Mouse (Mus musculus): ENCODE measurements around the gene Brpf1.

The Brpf1 gene

GRCm38 (mm10) chr6:113351653-113352052 lies 44.7 kb downstream of the Brpf1 start:
- DNase-seq (ENCODE audit: extremely low spot score, low read depth, low spot score), result no peak

GRCm38 (mm10) chr6:113352820-113353219 lies 45.9 kb downstream of the Brpf1 start:
- no peak for DNase-seq (ENCODE audit: extremely low spot score, low read depth, low spot score)

DNA sequence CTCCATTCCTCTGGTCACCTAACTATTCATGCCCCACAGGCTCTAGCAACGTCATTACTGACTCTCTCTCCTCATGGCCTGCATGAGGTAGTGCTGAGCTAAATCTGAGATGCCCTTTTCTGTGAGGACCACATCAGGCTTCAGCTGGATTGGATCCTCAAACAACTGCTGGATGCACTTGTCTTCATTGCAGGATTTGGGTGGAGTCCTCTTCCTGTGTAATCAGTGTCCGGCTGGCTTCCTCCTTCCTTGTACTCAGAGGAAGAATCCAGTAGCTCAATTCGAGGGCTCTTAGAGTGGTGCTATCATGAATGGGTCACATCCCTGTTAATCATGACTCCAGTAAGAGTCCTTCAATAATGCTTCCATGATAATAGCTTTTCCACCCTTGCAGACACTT lies 46.8 kb downstream of the Brpf1 start:
- DNase-seq (ENCODE audit: extremely low spot score, low read depth, low spot score), result no peak

GRCm38 (mm10) chr6:113361476-113361875 lies 54.5 kb downstream of the Brpf1 start:
- DNase-seq (ENCODE audit: extremely low spot score, low read depth, low spot score), result no peak

DNA sequence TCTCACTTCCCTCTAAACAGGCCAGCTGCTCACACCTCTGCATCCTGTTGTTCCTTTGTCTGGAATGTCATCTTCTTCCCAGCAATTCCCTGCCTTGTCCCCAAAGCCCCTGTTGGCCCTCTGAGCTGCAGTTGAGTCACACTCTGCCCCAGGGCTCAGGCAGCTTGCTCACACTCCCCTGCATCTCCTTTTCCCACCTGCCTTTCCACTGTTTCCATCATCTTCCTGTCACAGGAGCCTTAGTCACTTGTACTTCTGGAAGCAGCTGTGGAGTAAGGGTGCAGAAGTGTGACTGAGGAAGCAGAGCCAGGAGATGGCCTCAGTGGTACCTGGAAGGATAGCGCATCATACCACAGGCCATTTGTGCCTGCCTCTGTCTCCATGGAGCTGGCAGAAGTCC lies 55.3 kb downstream of the Brpf1 start:
- DNase-seq (ENCODE audit: extremely low spot score, low read depth, low spot score), result no peak

- DNase-seq (ENCODE audit: extremely low spot score, low read depth, low spot score), result no peak
Observed at GRCm38 (mm10) chr6:113364518-113365135, 57.7 kb downstream of the Brpf1 start.

DNA sequence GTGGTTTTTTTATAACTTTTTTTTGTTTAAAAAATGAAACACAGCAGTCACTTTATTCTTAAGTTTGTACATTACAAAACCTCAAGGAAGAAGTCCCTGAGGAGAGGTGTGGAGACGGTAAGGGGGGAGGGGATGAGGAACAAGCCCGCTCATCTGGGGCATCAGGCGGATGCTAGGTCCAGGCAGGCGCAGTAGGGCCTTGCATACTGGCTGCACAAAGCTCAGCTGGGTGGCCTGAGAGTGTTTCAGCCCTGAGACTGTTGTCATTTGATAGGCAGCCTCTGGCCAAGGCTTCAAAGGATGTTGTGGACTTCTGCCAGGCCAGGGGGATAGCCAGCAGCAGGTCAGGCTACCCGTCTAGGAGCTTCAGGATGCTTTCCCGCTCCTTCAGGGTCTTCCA lies 59.7 kb downstream of the Brpf1 start:
- no peak for DNase-seq (ENCODE audit: extremely low spot score, low read depth, low spot score)

DNA sequence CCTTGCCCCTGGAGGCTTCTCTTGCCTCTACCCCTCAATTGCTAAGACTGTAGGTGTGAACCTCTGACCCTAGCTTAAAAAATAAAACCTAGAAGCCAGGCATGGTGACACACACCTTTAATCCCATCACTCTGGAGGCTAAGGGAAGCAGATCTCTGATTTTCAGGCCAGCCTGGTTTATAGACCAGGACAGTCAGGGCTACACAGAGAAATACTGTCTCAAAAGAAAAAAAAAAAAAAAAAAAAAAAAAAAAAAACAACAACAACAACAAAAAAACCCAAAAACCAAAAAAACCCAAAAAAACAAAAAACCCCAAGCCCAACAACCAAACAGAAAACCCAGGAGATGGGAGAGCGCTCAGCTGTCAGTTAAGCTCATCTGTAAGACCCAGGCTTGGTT lies 60.6 kb downstream of the Brpf1 start:
- DNase-seq (ENCODE audit: extremely low spot score, low read depth, low spot score), result no peak

GRCm38 (mm10) chr6:113368124-113368523 lies 61.2 kb downstream of the Brpf1 start:
- DNase-seq (ENCODE audit: extremely low spot score, low read depth, low spot score), result no peak

DNA sequence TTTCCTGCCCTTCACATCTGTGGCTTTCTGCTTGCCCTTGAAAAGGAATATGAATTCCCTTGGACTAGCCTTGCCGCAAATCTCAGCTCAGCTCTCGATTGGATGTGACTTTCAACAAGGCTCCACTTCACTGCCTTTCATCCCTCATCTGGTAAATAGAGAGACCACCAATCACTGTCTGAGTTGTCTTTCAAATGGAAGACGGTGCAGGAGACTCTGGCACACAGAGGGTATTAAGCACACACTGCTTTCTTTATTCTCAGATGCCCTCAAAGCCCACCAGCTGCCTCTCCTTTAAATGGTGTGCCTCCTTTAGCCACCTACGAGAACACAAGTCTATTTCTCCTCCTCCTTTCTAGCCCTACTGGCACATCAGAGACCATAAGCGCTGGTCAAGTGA lies 61.6 kb downstream of the Brpf1 start:
- no peak for DNase-seq (ENCODE audit: extremely low spot score, low read depth, low spot score)

DNA sequence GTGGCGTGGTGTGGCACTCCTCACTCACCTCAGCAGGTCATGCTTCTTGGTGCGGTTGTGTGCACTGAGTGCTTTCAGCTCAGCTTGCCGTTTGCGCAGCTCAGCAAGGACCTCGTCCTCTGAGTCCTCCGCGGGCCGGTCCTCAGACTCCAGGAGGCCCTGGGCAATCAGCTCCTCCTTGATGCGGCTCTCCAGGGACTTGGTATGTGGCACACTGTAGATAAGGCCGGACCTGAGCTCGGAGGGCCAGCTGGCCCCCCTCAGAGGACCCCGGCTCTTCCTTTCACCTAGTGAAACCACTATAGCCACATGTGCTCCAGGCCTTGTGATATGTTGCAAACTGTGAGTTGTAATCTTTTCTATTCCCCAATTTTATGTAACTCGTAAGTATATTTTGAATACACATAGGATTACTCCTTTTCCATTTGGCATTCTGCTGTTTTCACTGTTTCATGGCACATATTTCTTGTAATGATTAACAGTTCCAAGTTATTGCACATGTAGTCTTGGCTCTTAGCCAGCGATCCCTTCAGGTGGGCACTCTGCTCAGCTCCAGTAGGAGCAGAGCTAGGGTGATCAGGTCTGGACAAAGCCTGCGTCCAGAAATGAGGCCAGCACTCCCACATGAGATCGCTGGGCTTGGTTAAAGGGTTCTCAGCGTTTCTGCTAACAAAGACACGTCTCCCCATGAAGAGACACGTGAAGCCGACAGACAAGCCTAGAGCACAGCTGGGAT lies 63.4 kb downstream of the Brpf1 start:
- no peak for DNase-seq (ENCODE audit: extremely low spot score, low read depth, low spot score)

- DNase-seq (ENCODE audit: extremely low spot score, low read depth, low spot score), result no peak
Observed at GRCm38 (mm10) chr6:113373491-113373890, 66.6 kb downstream of the Brpf1 start.
